Mouse (Mus musculus) gastrocnemius, adult 8-10 months (tissue): ENCODE results near the gene Eif2s2. TPM values are rescaled to one million over a fixed set of nuclear protein-coding genes. Genes with fewer than 3 reads are reported as not detected.
"Not testable (repeated sequence)": the region's sequence is repeated elsewhere in the genome, so short reads cannot be mapped to it uniquely, and the experiment has no call there.

Experiments
- DNase-seq, 2 experiments: peaks; one replicate each; pipeline ENCODE4 v3.0.0; 2022; ENCODE audit warnings: low spot score in 2 of 2
- total RNA-seq, 4 experiments: library from RNA; stranded (reverse); gene quantifications; 2 replicates each; pipeline ENCODE4 v1.2.4; 2022

Gene Eif2s2
- total RNA-seq = 100 to 1,000 TPM; 117 to 137 (median 121) TPM

DNA sequence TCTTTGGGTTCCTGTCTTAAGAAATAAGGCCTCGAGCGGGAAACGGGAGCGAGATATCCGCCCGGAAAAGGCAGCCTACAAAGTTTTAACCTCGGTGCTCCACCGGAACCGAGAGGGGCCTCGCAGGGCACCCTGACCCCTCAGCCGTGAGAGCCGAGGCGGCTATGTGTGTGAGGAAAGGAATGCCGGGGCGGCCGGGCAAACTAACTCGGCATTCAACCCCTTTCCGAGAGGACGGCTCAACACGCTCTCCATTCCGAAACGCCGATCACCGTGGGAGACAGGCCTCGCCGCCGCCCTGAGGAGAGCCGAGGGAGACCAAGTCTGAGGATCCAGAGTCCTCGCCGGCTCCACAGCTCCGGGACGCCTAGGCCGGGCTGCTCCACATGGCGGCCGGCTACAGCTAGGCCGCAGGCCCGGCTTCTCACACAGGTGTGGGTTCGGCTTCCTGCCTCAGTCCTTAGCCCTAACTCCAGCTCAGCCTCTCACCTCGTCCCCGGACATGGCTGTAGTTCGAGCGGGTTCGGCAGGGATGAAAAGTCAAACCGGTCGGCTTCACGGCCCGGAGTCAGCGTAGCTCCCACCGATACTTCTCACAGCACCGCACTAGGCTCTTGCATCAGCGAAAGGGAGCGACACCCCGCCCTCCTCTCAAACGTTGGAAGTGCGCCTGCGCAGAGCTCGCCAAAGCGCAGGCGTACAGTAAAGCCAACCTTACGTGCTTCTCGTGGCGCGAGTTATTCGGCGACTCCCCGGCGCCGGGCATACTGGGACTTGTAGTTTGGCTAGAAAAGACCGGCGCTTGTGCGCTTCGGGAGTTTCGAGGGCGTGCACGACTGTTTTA is at the start of gene Eif2s2:
Gene Eif2s2 (minus strand): TSS at position 735 of the 844 bp plus-strand sequence.
- peak; percentile 91 to 96 for DNase-seq

GRCm38 (mm10) chr2:154941952-154942351 is 49.2 kb upstream of the Eif2s2 start:
- DNase-seq = no peak

- no peak for DNase-seq
Measured at GRCm38 (mm10) chr2:154937547-154938390, 45.0 kb upstream of the Eif2s2 start.

GRCm38 (mm10) chr2:154936536-154937155 is 43.9 kb upstream of the Eif2s2 start:
- DNase-seq = no peak

DNA sequence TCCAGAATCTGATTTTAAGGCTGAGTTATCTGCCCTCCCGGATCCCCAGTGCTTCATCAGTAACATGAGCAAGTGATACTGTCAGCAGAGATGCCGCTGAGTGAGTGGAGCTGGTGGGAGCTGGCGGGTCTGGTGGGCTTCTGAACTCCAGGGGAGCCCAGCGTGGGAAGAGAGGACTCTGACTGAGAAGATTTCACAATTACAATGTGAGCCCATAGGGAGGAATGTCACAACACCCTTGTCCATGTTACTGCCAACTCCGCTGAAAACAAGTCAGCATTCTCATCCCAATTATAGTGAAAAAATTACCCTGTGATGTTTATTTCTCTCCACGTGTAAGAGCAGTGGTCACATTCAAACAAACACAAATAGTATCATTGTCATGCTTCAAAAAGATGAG is 43.4 kb upstream of the Eif2s2 start:
- no peak for DNase-seq

DNA sequence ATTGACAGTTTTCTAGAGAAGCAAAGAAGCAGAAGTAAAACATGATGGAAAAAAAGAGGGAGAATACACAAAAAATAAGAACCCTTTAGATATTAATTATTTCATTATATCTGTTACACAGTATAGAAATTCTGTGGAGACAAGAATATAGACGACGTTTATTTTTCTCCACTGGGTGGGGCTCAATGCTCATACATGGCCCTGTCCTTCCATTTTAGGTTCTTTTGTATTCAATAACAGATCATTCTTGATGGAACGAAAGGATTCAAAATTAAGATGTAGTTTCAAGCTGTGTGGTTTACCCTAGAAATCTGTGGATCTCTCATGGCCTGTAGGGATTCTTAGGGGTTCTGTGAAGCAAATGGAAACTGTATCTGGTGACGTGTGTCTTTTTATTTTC is 41.1 kb upstream of the Eif2s2 start:
- no peak for DNase-seq

GRCm38 (mm10) chr2:154928298-154928697 is 35.6 kb upstream of the Eif2s2 start:
- DNase-seq = no peak

- no peak for DNase-seq
Measured at GRCm38 (mm10) chr2:154926843-154927242, 34.1 kb upstream of the Eif2s2 start.

GRCm38 (mm10) chr2:154925411-154926031 is 32.8 kb upstream of the Eif2s2 start:
- no peak for DNase-seq

DNA sequence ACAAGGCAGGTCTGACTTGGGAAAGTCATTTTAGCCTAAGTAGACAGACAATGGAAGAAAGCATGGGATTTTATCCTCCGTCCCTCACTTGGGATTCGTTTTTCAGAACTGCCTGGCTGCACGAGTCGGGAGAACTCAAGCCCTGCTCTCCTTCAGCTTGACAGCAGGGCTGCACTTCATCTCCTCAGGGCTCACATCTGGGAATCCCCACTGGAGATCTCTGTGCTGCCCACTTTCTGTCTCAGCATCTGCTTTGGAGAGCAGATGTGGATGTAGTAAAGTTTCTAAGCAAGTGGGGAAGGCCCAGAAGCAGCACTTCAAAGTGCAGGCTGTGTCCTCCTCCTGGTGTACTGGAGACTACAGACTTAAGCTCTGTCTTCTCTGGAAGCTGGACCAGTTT is 29.4 kb upstream of the Eif2s2 start:
- DNase-seq = not testable (repeated sequence)

GRCm38 (mm10) chr2:154920896-154921295 is 28.2 kb upstream of the Eif2s2 start:
- DNase-seq = no peak

DNA sequence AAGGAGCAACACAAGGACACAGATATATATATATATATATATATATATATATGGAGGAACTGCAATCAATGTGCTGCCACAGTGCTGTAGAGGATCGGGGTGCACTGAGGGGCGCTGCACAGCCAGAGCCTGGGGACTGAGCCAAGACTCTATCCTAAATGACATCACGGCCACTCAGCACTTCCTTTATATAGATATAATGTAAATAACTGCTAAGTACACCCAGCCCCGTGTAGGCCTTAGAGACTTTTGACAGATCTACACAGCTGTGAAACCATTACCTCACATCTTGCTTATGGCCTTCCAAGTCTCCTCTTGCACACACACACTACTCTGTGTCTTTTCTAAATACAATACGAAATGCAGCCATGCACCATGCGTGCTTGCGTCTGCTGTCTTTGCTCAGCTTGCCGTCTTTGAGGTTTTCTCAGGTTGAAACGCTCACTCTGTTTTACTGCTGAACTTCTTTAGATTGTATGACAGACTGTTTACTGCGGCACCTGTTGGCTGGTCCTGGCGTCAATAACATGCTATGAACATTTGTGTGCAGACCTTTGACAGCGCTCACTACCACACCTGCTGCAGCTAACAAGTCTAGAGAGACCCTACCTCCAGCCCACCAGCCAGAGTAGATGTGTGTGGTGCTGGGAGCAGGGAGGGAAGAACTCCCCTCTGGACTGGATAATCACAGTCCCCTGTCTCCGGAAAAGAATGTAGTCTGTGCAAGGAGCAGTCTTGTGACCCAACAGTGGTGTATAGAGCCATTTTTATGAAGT is 25.3 kb upstream of the Eif2s2 start:
- DNase-seq = no peak

- DNase-seq = no peak
Measured at GRCm38 (mm10) chr2:154916547-154916946, 23.8 kb upstream of the Eif2s2 start.

GRCm38 (mm10) chr2:154915922-154916541 is 23.3 kb upstream of the Eif2s2 start:
- DNase-seq = no peak

DNA sequence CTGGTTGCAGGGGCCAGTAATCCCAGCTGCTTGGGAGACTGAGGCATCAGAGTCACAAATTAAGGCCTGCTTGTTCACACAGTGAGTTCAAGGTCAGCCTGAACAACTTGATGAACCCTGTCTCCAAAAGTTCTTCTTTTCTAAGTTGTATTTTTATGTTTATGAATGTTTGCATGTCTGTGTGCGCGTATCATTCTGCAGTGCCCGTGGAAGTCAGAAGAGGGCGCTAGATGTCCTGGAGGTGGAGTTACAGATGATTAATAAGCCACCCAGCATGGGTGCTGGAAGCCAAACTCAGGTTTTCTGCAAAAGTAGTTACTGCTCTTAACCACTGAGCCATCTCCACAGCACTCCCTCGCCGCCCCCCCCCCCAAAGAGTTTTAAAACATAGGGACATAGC is 17.1 kb upstream of the Eif2s2 start:
- DNase-seq = no peak

DNA sequence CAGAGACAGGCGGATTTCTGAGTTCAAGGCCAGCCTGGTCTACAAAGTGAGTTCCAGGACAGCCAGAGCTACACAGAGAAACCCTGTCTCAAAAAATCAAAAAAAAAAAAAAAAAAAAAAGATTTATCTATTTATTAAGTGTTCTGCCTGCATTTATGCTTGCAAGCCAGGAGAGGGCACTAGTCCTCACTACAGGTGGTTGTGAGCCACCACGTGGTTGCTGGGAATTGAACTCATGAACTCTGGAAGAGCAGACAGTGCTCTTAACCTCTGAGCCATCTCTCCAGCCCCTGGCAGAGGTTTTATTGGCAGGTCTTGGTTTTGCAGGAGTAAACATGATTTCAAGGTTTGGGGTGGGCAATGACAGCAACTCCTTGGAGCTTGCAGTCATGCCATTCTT is 15.5 kb upstream of the Eif2s2 start:
- not testable (repeated sequence) for DNase-seq

DNA sequence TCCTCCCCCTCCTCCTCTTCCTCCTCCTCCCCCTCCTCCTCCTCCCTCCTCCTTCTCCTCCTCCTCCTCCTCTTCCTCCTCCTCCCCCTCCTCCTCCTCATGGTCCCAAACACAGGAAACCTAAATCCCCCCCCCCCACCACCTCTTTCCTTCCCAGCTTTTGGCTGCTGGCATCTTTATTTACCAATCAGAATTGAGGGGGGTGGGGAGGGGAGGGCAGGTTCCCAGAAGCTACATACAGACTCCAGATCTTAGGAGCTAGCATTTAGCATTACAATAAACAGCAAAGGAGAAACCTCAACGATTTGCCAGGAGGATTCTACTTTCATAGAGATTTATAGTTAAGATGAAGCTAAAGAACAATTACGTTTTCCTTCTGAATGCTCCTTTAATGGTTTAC is 13.1 kb upstream of the Eif2s2 start:
- no peak for DNase-seq

GRCm38 (mm10) chr2:154902111-154902510 is 9.4 kb upstream of the Eif2s2 start:
- no peak for DNase-seq

- not testable (repeated sequence) for DNase-seq
Measured at GRCm38 (mm10) chr2:154899412-154899811, 6.7 kb upstream of the Eif2s2 start.

GRCm38 (mm10) chr2:154899004-154899403 is 6.3 kb upstream of the Eif2s2 start:
- not testable (repeated sequence) for DNase-seq
